Mouse (Mus musculus) testis, postnatal 14 days (tissue): ENCODE measurements around the gene Elob.

Experiments used
- DNase-seq: peaks from one replicate; pipeline ENCODE4 v3.0.0; 2021; ENCODE audit warnings: low spot score

Elob gene

DNA sequence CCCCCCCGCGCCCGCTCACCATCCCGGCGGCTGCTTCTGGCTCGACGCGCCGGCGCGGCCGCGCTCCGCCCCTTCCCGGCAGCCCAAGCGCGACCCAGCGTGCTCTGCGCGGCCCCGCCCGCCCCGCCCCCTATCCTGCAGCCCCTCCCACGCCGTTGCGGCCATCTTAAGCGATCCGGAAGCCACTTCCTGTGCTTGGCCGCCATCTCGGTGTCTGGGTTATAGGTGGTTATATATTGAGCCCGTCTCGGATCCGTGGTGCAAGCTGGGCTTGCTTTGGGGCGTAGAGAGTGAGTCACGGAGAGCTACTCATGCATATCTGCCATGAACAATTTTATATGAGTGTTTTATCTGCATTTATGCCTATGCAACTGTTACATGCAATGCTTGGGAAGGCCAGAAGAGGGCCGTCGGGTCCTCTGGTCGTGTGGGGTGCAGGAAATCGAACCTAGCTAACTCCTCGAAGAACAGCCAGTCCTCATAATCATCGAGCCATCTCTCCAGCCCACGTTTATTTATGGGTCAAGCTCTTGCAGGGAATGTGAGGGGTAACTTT, at the start of gene Elob:
Gene Elob (minus strand): TSS at position 73 of the 556 bp plus-strand sequence.
- DNase-seq, result peak; percentile 87

GRCm38 (mm10) chr17:23877166-23877565, 48.2 kb upstream of the Elob start:
- peak; percentile 80 for DNase-seq

GRCm38 (mm10) chr17:23876741-23877140, 47.8 kb upstream of the Elob start:
- peak; percentile 86 for DNase-seq

DNA sequence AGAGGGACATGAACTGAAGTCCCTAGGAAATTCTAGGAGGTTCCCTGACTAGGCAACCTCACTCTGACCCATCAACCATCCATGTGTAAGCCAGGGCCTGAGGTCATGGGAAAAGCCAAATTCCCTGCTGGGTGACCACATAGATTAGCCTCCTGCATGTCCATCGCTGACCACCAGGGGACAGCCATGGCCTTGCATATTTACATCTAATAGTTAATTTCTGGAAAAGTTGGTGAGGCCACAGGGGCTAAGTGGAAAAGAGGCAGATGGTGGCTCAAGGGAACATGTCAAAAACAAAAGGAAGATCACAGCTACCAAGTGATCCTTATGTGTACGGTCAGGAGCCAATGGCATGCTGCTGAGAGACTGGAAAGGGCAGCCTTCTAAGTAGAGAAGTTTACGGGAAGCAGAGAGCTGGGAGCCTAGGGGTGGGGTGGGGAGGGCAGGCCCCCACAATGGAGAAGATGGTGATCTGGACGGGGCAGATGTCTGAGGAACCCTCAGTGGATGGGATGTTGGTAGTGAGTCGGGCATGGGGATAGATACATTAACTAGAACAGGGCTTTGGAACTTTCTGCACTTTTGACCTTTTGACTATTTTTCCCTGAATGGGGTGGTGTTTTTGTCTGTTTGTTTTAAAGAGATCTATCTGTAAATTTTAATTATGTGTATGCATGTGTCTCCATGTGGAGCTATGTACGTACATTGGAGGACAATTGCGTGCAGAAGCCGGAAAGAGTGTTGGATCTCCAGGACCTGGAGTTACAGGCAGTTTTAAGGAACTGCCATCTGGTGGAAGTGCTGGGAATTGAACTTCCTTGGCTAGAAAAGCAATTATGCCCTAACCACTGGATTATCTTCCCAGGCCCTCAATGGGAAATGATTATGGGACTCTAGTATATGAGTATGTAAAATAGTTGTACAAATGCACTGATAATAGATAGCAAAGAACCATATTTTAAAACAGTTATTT, 45.2 kb upstream of the Elob start:
- DNase-seq, result peak; percentile 46

GRCm38 (mm10) chr17:23868513-23868912, 39.6 kb upstream of the Elob start:
- DNase-seq, result no peak

- DNase-seq, result no peak
Observed at GRCm38 (mm10) chr17:23867756-23868155, 38.8 kb upstream of the Elob start, which contains the start of gene Prss21. Gene Prss21, plus strand, starts transcription at chr17:23868056.

- no peak for DNase-seq
Observed at GRCm38 (mm10) chr17:23862926-23863325, 34.0 kb upstream of the Elob start.

- no peak for DNase-seq
Observed at GRCm38 (mm10) chr17:23857913-23858312, 29.0 kb upstream of the Elob start.

GRCm38 (mm10) chr17:23857193-23857592, 28.3 kb upstream of the Elob start:
- DNase-seq, result no peak

DNA sequence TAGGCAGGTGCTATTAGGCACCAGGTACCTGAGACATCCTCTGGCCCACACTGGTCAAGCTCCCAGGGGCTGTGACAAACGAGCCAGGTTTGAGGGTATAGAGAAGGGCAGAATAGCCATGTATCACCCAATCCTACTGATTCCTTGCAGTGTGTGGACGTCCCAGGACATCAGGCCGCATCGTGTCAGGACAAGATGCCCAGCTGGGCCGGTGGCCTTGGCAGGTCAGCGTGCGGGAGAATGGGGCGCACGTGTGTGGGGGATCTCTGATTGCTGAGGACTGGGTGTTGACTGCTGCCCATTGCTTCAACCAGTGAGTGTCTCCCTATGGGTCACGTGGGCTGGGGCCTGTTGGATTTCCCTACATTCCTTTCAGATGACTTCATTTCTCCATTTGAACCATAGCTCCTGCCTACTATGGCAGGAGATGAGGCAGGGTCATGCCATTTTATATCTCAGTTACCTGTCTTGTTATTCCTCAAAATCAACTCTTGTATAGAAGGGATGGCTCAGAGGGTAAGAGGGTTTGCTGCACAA, 25.4 kb upstream of the Elob start:
- DNase-seq, result no peak

- DNase-seq, result peak; percentile 42
Observed at GRCm38 (mm10) chr17:23853292-23853691, 24.4 kb upstream of the Elob start.

- peak; percentile 62 for DNase-seq
Observed at GRCm38 (mm10) chr17:23850853-23851749, 22.2 kb upstream of the Elob start.

- no peak for DNase-seq
Observed at GRCm38 (mm10) chr17:23850028-23850427, 21.1 kb upstream of the Elob start.

- peak; percentile 82 for DNase-seq
Observed at GRCm38 (mm10) chr17:23843812-23844273, 14.9 kb upstream of the Elob start, which contains the start of the genes Prss32 and Prss41. Gene Prss32, plus strand, starts transcription at chr17:23843855. Gene Prss41, minus strand, starts transcription at chr17:23844172.

- DNase-seq, result peak; percentile 55
Observed at GRCm38 (mm10) chr17:23843141-23843811, 14.3 kb upstream of the Elob start.

GRCm38 (mm10) chr17:23841145-23841544, 12.2 kb upstream of the Elob start:
- DNase-seq, result peak; percentile 37

DNA sequence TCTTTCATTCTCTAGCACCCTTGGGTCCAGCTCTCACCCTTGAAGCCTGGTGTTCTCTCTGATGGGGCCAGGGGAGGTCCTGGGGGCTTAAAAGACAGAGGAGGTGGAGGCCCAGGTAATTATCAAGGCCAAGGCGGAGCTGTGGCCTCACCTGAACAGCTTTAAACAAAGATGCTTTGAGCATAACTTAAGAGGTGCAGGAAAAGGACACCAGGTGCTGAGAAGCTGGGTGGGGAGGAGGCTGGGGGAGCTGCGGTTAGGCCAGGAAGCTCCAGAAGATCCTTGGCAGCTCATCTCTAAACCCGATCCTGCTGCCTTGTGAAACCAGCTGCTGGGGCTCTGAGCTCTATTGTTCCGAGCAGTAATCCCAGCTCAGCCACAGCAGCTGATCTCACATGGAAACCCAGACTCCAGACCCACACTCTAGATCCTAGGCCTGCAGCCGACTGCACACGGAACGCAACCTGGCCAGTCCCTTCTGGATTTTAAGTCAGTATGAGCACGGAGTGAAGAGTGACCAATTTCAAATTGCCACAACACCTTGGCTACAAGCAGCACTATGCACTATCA, 7.2 kb upstream of the Elob start, which contains the start of gene Prss33:
Gene Prss33 (minus strand): TSS at position 51 of the 570 bp plus-strand sequence.
- DNase-seq, result no peak

DNA sequence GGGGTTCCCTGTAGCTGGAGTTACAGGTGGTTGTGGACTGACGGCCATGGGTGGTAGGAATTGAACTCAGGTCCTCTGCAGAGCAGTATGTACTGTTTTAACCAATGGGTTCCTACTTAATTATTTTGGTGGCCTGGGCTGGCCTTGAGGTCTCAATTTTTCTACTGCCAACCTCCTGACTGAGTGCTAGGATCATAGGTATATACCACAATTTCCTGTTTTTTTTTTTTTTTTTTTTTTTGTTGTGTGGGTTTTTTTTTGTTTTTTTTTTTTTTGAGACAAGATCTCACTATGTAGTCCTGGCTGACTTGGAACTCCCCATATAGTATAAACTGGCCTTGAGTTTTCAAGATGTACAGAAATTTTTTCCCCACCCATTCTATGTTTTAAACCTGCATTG, 2.3 kb upstream of the Elob start:
- no peak for DNase-seq

GRCm38 (mm10) chr17:23828271-23829001, 500 bp downstream of the Elob start:
- peak; percentile 74 for DNase-seq

DNA sequence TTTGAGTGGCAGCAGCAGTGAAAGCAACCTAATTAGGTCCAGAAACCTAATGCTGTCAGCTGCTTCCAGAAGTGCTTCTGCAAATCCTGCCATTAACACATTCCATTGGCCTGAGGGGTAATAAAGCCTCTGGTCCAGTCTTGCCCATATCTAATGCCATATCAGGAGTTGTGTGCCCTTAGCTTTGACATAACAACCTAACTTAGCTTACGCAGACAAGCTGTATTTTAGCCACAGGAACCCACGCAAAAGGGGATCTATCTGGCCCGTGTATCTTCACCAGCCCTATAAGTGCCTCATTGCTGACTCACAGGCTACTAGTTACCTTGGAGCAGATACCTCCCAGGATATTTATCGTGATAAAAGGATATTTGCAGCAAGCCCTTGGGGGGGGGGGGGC, 3.3 kb downstream of the Elob start:
- DNase-seq, result no peak
